Mouse (Mus musculus): ENCODE measurements around the gene Rbm5.
A peak's percentile ranks its signal among the peaks of the same experiment; 100 is the strongest.

The Rbm5 gene

GRCm38 (mm10) chr9:107734567-107734971 is 36.2 kb downstream of the Rbm5 start:
- DNase-seq (ENCODE audit: low spot score in 2 of 2) = no peak

GRCm38 (mm10) chr9:107729709-107730108 is 41.1 kb downstream of the Rbm5 start:
- DNase-seq (ENCODE audit: low spot score in 2 of 2) = no peak

GRCm38 (mm10) chr9:107728919-107729670 is 41.7 kb downstream of the Rbm5 start:
- no peak for DNase-seq (ENCODE audit: low spot score in 2 of 2)

GRCm38 (mm10) chr9:107727041-107727440 is 43.8 kb downstream of the Rbm5 start:
- DNase-seq (ENCODE audit: low spot score in 2 of 2) = no peak

GRCm38 (mm10) chr9:107724796-107725195 is 46.0 kb downstream of the Rbm5 start:
- DNase-seq (ENCODE audit: low spot score in 2 of 2) = no peak

- DNase-seq (ENCODE audit: low spot score in 2 of 2) = no peak
Observed at GRCm38 (mm10) chr9:107723794-107724531, 46.8 kb downstream of the Rbm5 start.

- no peak for DNase-seq (ENCODE audit: low spot score in 2 of 2)
Observed at GRCm38 (mm10) chr9:107723292-107723691, 47.5 kb downstream of the Rbm5 start.

- no peak for DNase-seq (ENCODE audit: low spot score in 2 of 2)
Observed at GRCm38 (mm10) chr9:107718781-107719540, 51.8 kb downstream of the Rbm5 start.

- no peak for DNase-seq (ENCODE audit: low spot score in 2 of 2)
Observed at GRCm38 (mm10) chr9:107716951-107717350, 53.8 kb downstream of the Rbm5 start.

- DNase-seq (ENCODE audit: low spot score in 2 of 2) = no peak
Observed at GRCm38 (mm10) chr9:107715632-107716031, 55.2 kb downstream of the Rbm5 start.

- no peak for DNase-seq (ENCODE audit: low spot score in 2 of 2)
Observed at GRCm38 (mm10) chr9:107714221-107714952, 56.4 kb downstream of the Rbm5 start.

- peak in 1 of 2 experiments; percentile 67 for DNase-seq (ENCODE audit: low spot score in 2 of 2)
Observed at GRCm38 (mm10) chr9:107709697-107710483, 60.9 kb downstream of the Rbm5 start, which contains the start of gene Sema3f. Gene Sema3f (minus strand): TSS chr9:107710475.

GRCm38 (mm10) chr9:107709096-107709696 is 61.6 kb downstream of the Rbm5 start:
- DNase-seq (ENCODE audit: low spot score in 2 of 2) = no peak

- DNase-seq (ENCODE audit: low spot score in 2 of 2) = no peak
Observed at GRCm38 (mm10) chr9:107708439-107709095, 62.2 kb downstream of the Rbm5 start.

- DNase-seq (ENCODE audit: low spot score in 2 of 2) = no peak
Observed at GRCm38 (mm10) chr9:107707701-107708438, 62.9 kb downstream of the Rbm5 start.

GRCm38 (mm10) chr9:107706781-107707211 is 64.0 kb downstream of the Rbm5 start:
- no peak for DNase-seq (ENCODE audit: low spot score in 2 of 2)

GRCm38 (mm10) chr9:107703337-107704122 is 67.3 kb downstream of the Rbm5 start:
- no peak for DNase-seq (ENCODE audit: low spot score in 2 of 2)

- DNase-seq (ENCODE audit: low spot score in 2 of 2) = no peak
Observed at GRCm38 (mm10) chr9:107702606-107703185, 68.1 kb downstream of the Rbm5 start.

Measured in frontal cortex, postnatal 10 days (tissue).